ENCODE assay signal across 18 mouse cellular contexts in the genomic region with DNA sequence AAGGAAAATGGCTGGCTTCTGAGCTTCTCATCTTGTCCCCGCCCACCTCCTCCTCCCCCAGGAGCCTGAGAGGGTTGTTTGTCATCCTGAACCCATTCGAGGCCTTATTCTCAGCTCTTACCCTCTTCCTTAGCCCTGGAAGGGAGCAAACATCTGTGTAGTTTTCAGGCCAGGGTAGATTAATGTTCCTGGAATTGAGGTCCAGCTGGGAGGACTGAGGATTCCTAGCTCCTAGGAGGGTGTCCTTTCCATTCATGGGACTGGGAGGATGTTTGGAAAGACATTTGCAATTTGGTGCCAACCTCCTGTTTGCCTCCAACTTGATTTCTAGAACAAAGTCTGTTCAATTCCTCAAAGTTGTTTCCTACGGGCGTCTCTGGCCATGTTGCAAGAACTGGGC. TPM values are rescaled to one million over a fixed set of nuclear protein-coding genes. Genes with fewer than 3 reads are reported as not detected.
A peak's percentile ranks its signal among the peaks of the same experiment; 100 is the strongest.
DNase-seq lines count a peak whose midpoint lies in the region; ATAC-seq lines count a peak whose summit lies in the region.
"Had no signal": no experiment of that assay in that cellular context is flagged by ENCODE, and none has a peak within 500 bp of the region (broad histone marks: within the 10 kb centered on the region; RNA-seq: fewer than 3 reads in every experiment).

No protein-coding gene starts in this region.

- peaks cover 60% of the 10 kb centered on the region for H3K4me1 ChIP-seq in midbrain, embryonic 10.5 days
- peaks cover 38% of the 10 kb centered on the region for H3K4me1 ChIP-seq in midbrain, embryonic 14.5 days (ENCODE audit: control insufficient read depth, insufficient read depth, low read length)
- H3K4me1 ChIP-seq in heart, embryonic 10.5 days, result peaks cover 91% of the 10 kb centered on the region
- peaks cover 44% of the 10 kb centered on the region for H3K4me1 ChIP-seq in limb, embryonic 13.5 days

- no peak for ATAC-seq in midbrain, embryonic 14.5 days (ENCODE audit: low FRiP score, low TSS enrichment)
- no peak for ATAC-seq in limb, embryonic 13.5 days (ENCODE audit: low FRiP score, low read depth)
- ATAC-seq: midbrain, embryonic 16.5 days had no signal

- H3K4me2 ChIP-seq in midbrain, embryonic 14.5 days (ENCODE audit: low read length), result no peak overlapping the region
- no peak overlapping the region for H3K4me2 ChIP-seq in limb, embryonic 13.5 days (replicated peaks)

- no peak overlapping the region for H3K4me3 ChIP-seq in midbrain, embryonic 10.5 days
- H3K4me3 ChIP-seq in midbrain, embryonic 14.5 days (replicated peaks; ENCODE audit: low read depth, low read length), result no peak overlapping the region
- no peak overlapping the region for H3K4me3 ChIP-seq in heart, embryonic 10.5 days
- H3K4me3 ChIP-seq in limb, embryonic 13.5 days, result no peak overlapping the region

- H3K9ac ChIP-seq in midbrain, embryonic 14.5 days (replicated peaks; ENCODE audit: low read length), result no peak overlapping the region
- no peak overlapping the region for H3K9ac ChIP-seq in limb, embryonic 13.5 days

- no peaks in the 10 kb centered on the region for H3K36me3 ChIP-seq in midbrain, embryonic 10.5 days
- H3K36me3 ChIP-seq in midbrain, embryonic 14.5 days (ENCODE audit: control insufficient read depth, insufficient read depth, low read length), result no peaks in the 10 kb centered on the region
- H3K36me3 ChIP-seq in heart, embryonic 10.5 days, result no peaks in the 10 kb centered on the region
- H3K36me3 ChIP-seq in limb, embryonic 13.5 days, result no peaks in the 10 kb centered on the region

- peak overlapping the region; percentile 93 for H3K27ac ChIP-seq in midbrain, embryonic 10.5 days (replicated peaks)
- no peak overlapping the region for H3K27ac ChIP-seq in midbrain, embryonic 14.5 days (replicated peaks; ENCODE audit: low read depth, low read length)
- peak overlapping the region; percentile 89 for H3K27ac ChIP-seq in heart, embryonic 10.5 days
- H3K27ac ChIP-seq in limb, embryonic 13.5 days, result peak overlapping the region; percentile 39; the same call in 1 of the 2 replicates

- WGBS in midbrain, embryonic 10.5 days, result 86% methylated on average over 4 of the region's 4 CpGs
- 88% methylated on average over 4 of the region's 4 CpGs for WGBS in midbrain, embryonic 14.5 days
- 77% methylated on average over 4 of the region's 4 CpGs for WGBS in heart, embryonic 10.5 days
- WGBS in limb, embryonic 13.5 days, result 74% methylated on average over 4 of the region's 4 CpGs

- no peaks in the 10 kb centered on the region for H3K9me3 ChIP-seq in midbrain, embryonic 10.5 days (replicated peaks)
- H3K9me3 ChIP-seq in midbrain, embryonic 14.5 days (ENCODE audit: control insufficient read depth, low read length), result no peaks in the 10 kb centered on the region
- H3K9me3 ChIP-seq in heart, embryonic 10.5 days, result no peaks in the 10 kb centered on the region
- H3K9me3 ChIP-seq in limb, embryonic 13.5 days, result no peaks in the 10 kb centered on the region

- no peaks in the 10 kb centered on the region for H3K27me3 ChIP-seq in midbrain, embryonic 10.5 days (ENCODE audit: low read depth, poor library complexity, severe bottlenecking)
- H3K27me3 ChIP-seq in midbrain, embryonic 14.5 days (ENCODE audit: control insufficient read depth, insufficient read depth, low read length), result no peaks in the 10 kb centered on the region
- H3K27me3 ChIP-seq in heart, embryonic 10.5 days (ENCODE audit: insufficient read depth, poor library complexity, severe bottlenecking), result no peaks in the 10 kb centered on the region
- no peaks in the 10 kb centered on the region for H3K27me3 ChIP-seq in limb, embryonic 13.5 days

- peak; percentile 56 for DNase-seq in gastrocnemius, adult 18-20 months (ENCODE audit: low spot score)
- no peak for DNase-seq in gastrocnemius, postnatal 10 days
- DNase-seq in midbrain, embryonic 10.5 days (ENCODE audit: low spot score), result no peak
- no peak for DNase-seq in midbrain, embryonic 14.5 days
- DNase-seq in heart, embryonic 10.5 days (ENCODE audit: low spot score), result no peak
- no peak for DNase-seq in embryo, embryonic 9.5 days (ENCODE audit: extremely low spot score)
- DNase-seq in thymus, postnatal 4 days, result no peak
- DNase-seq: adrenal gland, postnatal 14 days; cerebellum, postnatal 25 days; kidney, adult 8-10 months; lung, adult 18-20 months; thymus, postnatal 14 days had no signal

RNA-seq across cellular contexts. Expression of a gene that starts 9.8 kb away (rescaled TPM):
- total RNA-seq in gastrocnemius, adult 18-20 months (2021), result not detected
- total RNA-seq in gastrocnemius, postnatal 10 days (2021), result under 1 TPM; 0.78 to 0.93 TPM
- polyA plus RNA-seq in midbrain, embryonic 10.5 days (2016; fragmentation: Nextera tagmentation; extraction: Ambion mirVana), result 0.30 and 0.74 TPM in 2 replicates
- polyA plus RNA-seq in midbrain, embryonic 14.5 days (2014; fragmentation: Nextera tagmentation; extraction: Ambion mirVana), result 0.18 TPM in 1 of 2 replicates, not detected in the other
- 0.97 and 2.1 TPM in 2 replicates for polyA plus RNA-seq in heart, embryonic 10.5 days (2016; fragmentation: Nextera tagmentation; extraction: Ambion mirVana)
- 0.33 and 0.79 TPM in 2 replicates for polyA plus RNA-seq in limb, embryonic 13.5 days (2015; fragmentation: Nextera tagmentation; extraction: Ambion mirVana)
- total RNA-seq: adrenal gland, postnatal 14 days; hematopoietic stem cell, adult 5-6 weeks; layer of hippocampus, adult 8-10 months; neutrophil, adult 5-6 weeks had no signal
- polyA plus RNA-seq: frontal cortex, adult 2 months; midbrain, embryonic 16.5 days had no signal

RNA-seq across cellular contexts. Expression of a gene that starts 18.4 kb away (rescaled TPM):
- not detected for total RNA-seq in gastrocnemius, adult 18-20 months (2021)
- under 1 TPM in 1 of 2 experiments, not detected in 1; 0.19 TPM for total RNA-seq in gastrocnemius, postnatal 10 days (2021)
- polyA plus RNA-seq in midbrain, embryonic 10.5 days (2016; fragmentation: Nextera tagmentation; extraction: Ambion mirVana), result 0.19 TPM in 1 of 2 replicates, not detected in the other
- polyA plus RNA-seq in midbrain, embryonic 14.5 days (2014; fragmentation: Nextera tagmentation; extraction: Ambion mirVana), result 0.50 and 0.61 TPM in 2 replicates
- 3.9 and 4.3 TPM in 2 replicates for polyA plus RNA-seq in heart, embryonic 10.5 days (2016; fragmentation: Nextera tagmentation; extraction: Ambion mirVana)
- polyA plus RNA-seq in limb, embryonic 13.5 days (2015; fragmentation: Nextera tagmentation; extraction: Ambion mirVana), result 0.88 and 1.0 TPM in 2 replicates
- total RNA-seq: hematopoietic stem cell, adult 5-6 weeks; layer of hippocampus, adult 8-10 months; neutrophil, adult 5-6 weeks had no signal
- polyA plus RNA-seq: frontal cortex, adult 2 months had no signal

RNA-seq across cellular contexts. Expression of a gene that starts 52.4 kb away (rescaled TPM):
- not detected for total RNA-seq in gastrocnemius, adult 18-20 months (2021)
- 1 to 10 TPM in 1 of 2 experiments, under 1 TPM in 1; 0.80 to 1.2 TPM for total RNA-seq in gastrocnemius, postnatal 10 days (2021)
- 1.3 and 2.3 TPM in 2 replicates for polyA plus RNA-seq in midbrain, embryonic 10.5 days (2016; fragmentation: Nextera tagmentation; extraction: Ambion mirVana)
- polyA plus RNA-seq in midbrain, embryonic 14.5 days (2014; fragmentation: Nextera tagmentation; extraction: Ambion mirVana), result 0.98 and 1.2 TPM in 2 replicates
- polyA plus RNA-seq in heart, embryonic 10.5 days (2016; fragmentation: Nextera tagmentation; extraction: Ambion mirVana), result 1.2 and 1.7 TPM in 2 replicates
- polyA plus RNA-seq in limb, embryonic 13.5 days (2015; fragmentation: Nextera tagmentation; extraction: Ambion mirVana), result 2.3 and 2.7 TPM in 2 replicates
- total RNA-seq: hematopoietic stem cell, adult 5-6 weeks; neutrophil, adult 5-6 weeks had no signal
